Mouse (Mus musculus): Measurements from ENCODE around the gene Moap1.

Gene Moap1

DNA sequence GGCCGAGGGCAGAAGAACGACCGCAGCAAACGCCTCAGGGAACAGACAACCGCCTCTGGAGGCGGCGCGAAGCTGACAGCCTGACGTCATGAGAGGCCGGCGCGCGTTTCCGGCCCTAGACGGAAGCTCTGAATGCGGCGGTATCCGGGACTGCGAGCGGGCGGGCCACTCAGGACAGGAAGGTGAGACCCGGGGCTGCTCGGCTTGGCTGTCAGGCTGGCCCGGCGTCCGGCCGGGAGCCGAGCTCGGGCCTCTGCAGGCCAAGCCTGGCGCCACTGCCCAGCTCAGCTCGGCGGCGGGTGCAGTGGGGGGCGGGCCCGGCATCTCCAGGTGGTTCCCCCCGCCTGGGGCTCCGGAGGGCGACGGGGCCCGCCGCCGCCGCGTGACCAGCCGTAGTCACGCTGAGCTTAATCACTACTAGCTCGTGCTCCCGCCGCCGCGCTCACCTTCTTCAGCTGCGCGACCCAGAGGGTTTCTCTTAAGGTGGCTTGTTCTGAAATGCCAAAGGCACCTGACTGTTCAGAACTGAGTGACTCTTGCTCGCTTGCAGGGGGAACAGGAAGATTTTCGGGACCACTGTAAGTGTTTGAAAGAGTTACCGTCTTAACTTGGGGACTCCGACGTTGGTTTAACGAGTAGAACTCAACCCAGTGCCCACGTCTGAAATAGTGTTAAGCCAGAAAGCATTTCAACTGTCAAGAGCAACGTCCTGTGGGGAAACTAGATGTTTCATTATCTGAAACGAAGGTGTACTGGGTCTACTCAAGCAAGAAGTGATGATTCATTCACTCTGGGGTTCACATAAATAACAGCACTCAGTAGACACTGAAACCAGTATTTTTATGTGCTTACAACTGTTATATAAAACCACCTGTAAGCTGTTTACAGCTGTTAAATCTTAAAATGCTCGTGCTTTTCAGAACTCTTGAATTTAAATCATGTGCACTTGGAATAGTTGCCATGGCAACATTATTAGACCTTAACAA, at the start of gene Moap1, which contains the start of gene Tmem251:
TSS of gene Moap1 (minus strand) at position 73 of the 986 bp plus-strand sequence.
TSS of gene Tmem251 (plus strand) at position 174 of the 986 bp plus-strand sequence.
- DNase-seq (ENCODE audit: low read depth in 1 of 2, low spot score in 2 of 2), result peak; percentile 77 to 88

DNA sequence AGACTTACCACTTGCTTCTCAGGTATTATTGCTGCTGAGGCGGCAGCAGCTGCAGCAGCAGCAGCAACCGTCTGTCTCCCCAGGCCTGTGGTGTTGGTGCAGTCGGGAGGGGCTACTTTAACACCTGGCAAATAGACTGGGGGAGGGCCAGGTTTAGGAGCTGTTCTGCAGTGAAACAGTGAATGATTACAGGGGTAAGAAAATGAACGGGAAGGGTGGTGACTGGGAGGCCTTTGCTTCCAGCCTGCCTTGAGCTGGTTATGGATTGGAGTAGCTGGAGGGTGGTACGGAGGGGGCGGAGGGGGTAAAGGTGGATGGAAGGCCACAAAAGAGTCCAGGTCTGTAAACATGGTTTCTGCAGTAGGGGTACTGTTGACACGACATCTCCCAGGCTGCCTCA, 44.5 kb upstream of the Moap1 start:
- no peak for DNase-seq (ENCODE audit: low read depth in 1 of 2, low spot score in 2 of 2)

DNA sequence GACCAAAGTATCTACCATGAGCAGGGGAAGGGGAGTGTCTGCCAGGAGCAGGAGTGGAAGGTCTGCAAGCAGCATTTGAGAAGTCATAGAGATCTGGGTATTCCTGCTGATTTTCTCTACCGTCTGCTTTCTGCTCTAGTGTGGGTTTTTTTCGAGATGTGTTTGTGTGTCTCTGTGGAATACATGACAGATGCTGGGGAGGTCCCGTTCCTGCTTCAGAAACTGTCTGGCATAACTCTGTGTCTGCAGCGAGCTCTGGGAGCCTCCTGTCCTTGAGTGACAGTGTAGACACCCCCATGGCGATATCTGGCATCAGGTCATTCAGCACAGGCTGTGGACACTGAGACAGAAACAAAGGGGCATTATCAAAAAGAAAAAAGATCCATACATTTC, 42.1 kb upstream of the Moap1 start:
- DNase-seq (ENCODE audit: low read depth in 1 of 2, low spot score in 2 of 2), result no peak

DNA sequence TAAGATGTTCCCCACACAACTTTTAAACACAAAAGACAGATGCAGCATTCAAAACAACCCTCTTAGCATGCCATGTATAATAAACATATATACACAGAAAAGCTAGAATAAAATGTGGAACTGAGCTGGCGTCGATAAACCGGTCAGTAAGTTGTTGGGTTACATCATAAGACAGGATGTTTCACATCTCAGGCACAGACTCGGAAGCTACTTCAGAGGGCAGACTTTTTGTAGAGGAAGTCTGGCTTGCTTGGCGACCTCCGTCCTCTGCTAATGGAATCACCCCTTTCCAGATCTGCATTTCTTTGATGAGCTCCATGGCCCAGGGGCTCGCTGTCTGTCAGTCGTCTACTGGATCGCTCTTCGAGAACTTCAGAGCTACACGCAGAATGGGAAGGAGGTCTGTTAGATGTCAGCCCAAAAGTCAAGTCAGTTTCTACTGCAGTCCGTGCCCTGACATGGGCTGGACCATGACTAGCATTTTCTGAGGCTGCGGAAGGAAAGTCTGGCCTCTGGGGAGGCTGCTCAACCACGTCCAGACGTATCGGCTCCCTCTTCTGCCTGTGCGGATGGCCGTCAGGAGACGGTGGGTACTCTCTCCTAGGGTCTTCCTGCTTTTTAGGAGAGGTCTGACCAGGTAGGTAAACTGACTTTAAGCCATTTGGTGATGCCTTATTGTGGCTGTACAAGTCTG, 41.6 kb upstream of the Moap1 start:
- no peak for DNase-seq (ENCODE audit: low read depth in 1 of 2, low spot score in 2 of 2)

DNA sequence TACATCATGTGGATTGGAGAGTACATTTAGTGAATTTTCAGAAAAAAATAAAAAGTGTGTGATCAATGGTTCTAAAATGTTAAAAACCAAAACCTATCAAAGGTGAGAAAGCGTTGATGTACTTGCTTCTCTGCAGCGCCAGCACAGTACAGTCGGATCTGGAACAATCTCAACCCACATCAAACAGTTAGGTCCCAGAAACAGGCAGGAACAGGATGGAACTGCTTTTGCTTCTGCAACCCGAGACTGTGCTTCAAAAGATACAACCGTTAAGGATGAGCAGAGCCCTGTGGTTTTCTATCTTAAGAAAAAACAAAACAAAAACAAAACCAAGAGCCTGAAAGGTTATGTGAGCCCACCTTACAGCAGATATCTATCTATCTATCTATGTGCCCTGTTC, 39.4 kb upstream of the Moap1 start:
- no peak for DNase-seq (ENCODE audit: low read depth in 1 of 2, low spot score in 2 of 2)

DNA sequence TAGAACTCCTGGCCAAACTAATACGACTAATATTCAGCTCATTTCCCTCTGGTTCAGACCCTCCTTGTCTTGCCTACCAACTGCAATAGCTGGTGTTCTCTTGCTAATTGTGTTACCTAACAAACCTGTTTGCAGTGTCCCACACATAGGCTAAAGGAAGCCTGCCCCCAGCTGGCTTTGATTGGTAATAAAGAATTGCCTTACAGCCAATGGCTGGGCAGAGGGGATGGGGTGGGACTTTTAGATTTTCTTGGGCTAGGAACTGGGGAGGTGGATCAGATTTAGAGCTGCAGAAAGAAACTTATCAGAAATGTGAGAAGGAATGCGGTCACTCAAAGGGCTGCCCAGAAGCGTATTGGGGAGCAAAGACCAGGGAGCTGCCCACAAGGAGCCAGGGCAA, 36.0 kb upstream of the Moap1 start:
- no peak for DNase-seq (ENCODE audit: low read depth in 1 of 2, low spot score in 2 of 2)

DNA sequence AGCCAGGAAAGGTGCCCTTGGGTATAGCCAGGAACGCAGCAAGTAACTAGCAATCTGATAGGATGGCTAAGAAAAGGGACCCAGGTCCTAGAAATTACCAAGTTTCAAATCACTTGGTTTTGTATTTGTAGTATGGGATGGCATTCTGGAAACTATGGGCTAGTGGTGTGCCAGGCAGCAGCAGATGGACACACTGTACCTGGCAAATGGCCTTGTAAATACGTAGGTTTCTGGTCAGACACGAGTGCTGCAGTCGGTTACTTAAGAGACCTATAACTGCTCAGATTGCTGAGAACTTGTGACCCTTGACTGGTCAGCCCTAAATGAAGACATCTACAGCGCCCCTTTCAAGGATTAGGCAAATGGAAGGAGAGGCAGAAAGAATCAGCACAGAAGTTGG, 34.7 kb upstream of the Moap1 start:
- no peak for DNase-seq (ENCODE audit: low read depth in 1 of 2, low spot score in 2 of 2)

DNA sequence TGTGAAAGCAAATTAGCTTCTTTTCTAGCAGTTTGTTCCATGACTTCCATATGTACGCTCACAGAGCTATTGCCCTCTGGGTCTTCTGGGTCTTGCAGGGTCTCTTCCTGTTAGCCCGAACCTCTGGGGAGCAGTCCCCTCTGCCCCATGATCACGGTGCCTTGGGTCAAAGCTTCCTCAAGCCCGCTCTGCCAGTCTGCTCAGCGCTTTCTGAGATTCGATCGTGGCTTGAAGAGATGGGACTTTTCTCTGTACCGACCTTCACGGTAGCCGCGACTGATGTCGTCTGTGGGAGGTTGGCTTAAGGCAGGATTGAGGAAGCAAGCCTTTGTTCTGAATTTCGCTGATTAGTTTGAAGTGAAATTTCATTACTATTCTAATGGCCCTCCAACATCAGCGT, 32.6 kb upstream of the Moap1 start:
- DNase-seq (ENCODE audit: low read depth in 1 of 2, low spot score in 2 of 2), result no peak

DNA sequence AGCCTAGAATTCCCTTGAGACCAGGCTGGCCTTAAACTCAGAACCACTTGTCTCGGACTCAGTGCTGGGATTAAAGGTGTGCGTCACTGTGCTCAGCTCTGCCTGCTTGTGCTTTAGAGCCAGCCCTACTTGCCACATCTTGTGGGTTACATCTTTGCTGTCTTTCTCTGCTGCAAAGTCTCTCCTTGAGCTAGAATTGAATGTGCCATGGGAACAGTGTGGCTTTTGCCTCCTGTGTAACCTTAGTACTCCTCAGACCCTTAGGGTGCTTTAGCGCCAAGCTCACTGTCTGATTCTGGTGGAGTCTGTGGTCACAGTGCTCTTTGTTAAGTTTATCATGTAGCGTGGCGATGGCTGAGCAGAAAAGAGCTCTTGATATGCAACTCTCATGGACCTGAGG, 29.2 kb upstream of the Moap1 start:
- no peak for DNase-seq (ENCODE audit: low read depth in 1 of 2, low spot score in 2 of 2)

DNA sequence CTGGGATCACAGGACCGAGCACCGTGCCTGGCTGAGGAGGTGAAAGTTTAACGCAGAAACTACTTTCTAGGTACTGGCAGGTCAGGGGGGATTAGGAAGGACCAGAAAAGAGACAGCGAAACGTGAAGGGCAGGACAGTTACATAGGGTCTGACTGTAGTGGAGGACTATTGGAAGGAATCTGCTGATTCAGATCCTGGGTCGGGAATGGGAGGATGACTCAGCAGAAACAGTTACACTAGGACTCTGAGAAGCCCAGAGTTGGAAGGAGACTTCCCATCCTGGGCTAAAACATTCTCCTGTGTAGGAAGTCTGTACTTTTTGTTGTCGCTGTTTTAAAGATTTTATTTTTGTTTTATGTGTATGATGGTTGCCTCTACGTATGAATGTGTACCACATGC, 28.1 kb upstream of the Moap1 start:
- DNase-seq (ENCODE audit: low read depth in 1 of 2, low spot score in 2 of 2), result no peak

DNA sequence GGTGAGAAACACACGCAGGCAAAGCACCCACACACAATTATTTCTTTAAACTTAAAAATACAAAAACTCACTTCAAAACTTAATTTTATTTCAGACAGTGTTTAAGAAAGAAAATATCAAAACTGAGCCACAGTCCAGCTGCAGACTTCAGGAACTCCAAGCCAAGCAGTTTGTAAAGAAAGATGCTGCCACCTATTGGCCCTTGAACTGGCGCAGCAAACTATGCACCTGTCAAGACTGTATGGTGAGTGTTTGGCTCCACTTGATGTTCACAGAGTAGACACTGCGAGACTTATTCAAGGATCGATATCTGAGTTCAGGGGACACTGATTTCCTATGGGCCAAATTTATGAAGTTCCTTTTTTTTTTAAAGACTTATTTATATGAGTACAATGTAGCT, 25.5 kb upstream of the Moap1 start:
- DNase-seq (ENCODE audit: low read depth in 1 of 2, low spot score in 2 of 2), result no peak

DNA sequence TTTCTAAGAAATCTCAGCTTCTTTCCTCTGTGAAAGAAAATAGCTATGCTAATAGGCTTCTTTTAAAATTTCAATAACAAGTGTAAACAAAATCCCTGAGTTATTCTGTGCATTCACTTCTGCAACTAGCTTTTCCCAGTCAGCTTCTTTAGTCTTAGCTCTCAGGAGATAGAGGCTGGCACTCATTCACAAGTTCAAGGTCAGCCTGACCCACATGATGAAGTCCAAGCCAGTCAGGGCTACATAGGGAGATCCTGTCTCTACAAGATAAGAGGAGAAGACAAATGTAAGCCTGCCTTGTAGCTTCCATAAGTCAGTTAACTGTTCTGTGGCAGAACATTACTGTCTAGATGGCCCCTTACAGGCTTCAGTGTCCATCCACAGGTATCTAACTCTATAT, 20.2 kb upstream of the Moap1 start:
- DNase-seq (ENCODE audit: low read depth in 1 of 2, low spot score in 2 of 2), result no peak

DNA sequence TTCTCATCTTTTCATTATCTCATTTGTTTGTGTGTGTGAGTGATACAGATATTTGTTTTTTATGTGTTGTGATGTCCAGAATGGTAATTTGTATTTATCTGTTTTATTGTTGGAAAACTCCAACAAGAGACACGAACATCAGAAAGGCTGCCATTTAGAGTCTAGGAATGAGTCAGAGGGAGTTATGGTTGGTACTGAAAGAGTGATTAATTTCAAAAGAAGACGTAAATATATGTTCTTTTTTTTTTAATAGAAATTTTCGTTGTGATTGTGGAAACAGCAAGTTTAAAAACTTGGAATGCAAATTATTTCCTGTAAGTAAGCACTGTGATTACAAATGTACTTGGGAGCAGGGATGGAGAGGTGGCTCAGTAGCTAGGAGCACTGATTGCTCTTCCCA, 18.2 kb upstream of the Moap1 start:
- DNase-seq (ENCODE audit: low read depth in 1 of 2, low spot score in 2 of 2), result no peak

DNA sequence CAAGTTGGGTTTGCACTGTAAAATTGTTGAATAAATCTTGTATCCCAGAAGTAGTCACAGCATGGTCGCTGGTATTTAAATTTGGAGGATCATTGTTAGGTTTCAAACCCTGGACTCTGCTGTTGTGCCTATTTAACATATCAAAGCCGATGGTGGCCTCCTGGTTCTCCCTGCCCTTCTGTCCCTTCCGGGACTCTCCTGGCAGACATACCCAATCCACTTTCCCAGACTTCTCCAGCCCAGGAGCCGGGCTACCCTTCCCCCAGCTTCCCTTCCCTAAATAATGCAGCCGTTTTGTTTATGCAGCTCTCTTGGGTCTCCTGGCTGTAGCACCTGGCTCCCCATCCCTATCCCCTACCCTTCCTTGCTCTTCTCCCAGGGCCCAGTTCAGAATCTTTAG, 15.5 kb upstream of the Moap1 start:
- no peak for DNase-seq (ENCODE audit: low read depth in 1 of 2, low spot score in 2 of 2)

DNA sequence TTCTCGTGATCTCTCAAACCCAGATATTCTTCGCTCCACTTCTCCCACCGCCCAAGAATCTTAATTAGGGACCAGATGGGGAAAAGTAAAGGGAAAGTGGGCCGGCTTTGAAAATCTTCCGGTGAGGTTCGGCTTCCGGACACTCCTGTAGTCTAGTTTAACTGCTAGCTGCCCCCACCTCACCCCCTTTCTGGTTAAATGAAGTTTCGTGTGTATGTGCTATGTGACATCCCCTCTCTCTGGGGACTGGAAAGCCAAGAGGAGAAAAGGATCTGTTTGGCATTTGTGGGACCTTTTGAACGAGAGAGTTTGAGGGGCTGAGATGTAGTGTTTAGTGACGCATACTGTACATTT, 14.9 kb upstream of the Moap1 start, which contains the start of gene Gm20604:
TSS of gene Gm20604 (minus strand) at position 270 of the 354 bp plus-strand sequence.
- DNase-seq (ENCODE audit: low read depth in 1 of 2, low spot score in 2 of 2), result no peak

DNA sequence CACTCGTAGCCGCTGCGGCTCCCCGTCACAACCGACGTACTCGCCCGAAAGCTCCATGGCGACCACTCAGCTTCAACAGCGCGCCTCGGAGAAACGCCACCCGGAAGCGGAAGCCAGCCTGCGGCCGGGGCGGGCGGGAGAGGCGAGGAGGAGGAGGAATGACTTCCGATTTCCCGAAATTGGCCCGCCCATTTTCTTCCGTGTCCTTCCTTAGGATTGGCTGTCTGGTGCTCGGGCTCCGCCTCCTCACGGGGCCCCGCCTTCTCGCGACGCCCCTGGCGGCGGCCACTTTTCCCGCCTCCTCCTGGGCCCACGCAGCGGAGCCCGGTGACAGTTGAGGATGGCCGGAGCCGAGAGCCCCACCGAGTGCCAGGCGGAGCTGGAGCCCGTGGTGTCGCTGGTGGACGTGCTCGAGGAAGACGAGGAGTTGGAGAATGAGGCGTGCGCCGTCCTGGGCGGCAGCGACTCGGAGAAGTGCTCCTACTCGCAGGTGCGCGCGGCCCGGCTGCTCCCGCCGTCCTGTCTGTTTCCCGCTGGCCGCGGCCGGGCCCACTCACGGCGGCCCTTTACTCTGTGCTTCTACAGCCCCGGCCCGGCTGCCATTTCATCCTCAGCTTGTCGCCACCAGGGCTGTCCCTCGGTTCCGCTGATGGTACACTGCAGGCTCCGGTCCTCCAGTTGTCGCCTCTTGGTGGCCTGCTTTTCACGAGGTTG, 14.4 kb upstream of the Moap1 start, which contains the start of the genes Gm28051, Gon7 and Ubr7:
TSS of gene Gm28051 (minus strand) at position 77 of the 714 bp plus-strand sequence.
TSS of gene Gon7 (minus strand) at position 115 of the 714 bp plus-strand sequence.
TSS of gene Ubr7 (plus strand) at position 279 of the 714 bp plus-strand sequence.
- peak; percentile 92 to 93 for DNase-seq (ENCODE audit: low read depth in 1 of 2, low spot score in 2 of 2)

DNA sequence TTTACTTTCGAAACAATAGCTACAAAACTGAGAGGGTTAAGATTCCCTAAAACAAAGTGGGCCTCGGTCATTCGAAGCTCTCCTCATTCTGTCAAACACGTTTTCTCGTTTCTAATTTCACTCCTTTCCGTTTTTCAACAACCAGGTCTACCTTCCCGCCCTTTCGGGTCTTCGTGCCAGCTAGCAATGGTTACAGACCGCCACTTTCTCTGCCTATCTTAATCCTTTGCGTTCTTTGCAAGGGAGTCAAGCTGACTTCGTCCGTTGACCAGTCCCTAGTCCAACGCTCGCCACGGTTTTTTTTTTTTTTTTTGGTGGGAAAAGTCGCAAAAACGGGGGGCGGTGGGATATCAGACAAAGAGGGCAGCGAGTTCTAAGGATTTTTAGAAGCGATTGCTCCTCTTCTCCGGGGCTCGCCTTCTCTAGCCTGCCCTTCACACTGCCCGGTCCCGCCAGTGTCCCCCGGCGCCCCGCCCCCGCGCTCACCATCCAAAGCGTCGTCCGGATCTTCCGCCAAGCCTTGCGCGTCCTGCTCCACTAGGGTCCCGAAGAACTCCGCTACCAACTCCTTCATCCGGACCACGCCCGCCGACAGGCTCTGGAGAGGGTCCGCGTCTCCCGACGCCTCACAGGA, 13.7 kb upstream of the Moap1 start:
- no peak for DNase-seq (ENCODE audit: low read depth in 1 of 2, low spot score in 2 of 2)

DNA sequence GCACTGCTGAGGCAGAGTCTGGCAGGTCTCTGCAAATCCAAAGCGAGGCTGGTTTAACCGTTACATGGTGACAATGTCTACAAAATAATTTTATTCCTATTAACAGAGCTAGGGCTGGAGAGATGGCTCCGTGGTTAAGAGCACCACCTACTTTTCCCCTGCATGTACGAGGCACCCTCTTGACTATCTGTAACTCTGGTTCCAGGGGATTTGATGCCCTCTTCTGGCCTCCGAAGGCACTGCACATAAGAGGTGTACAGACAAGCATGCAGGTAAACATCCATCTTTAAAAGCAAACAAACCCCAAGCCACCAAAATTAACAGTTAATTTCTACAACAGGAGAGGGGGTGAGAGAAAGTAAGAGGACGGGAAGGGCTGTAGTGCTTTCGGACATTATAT, 12.8 kb upstream of the Moap1 start:
- DNase-seq (ENCODE audit: low read depth in 1 of 2, low spot score in 2 of 2), result peak in 1 of 2 experiments; percentile 26

DNA sequence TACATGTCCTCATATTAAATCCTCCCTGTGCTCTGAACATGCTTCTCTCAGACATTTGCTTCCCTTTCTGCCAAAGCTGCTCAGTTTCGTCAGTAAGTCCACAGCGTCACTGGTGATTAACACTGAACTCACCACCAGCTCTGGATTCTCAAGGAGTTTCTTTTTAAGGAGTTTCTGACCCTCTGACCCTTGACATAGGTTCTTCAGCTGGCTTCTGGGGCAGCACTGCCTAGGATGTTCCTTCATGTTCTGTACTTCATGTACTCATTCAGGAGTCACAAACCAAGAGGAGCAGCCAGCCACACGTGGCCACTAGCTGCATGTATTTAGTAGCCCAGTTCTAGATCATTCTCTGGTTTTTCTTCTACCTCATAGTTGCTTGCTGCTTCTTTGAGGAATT, 4.8 kb upstream of the Moap1 start:
- DNase-seq (ENCODE audit: low read depth in 1 of 2, low spot score in 2 of 2), result no peak

DNA sequence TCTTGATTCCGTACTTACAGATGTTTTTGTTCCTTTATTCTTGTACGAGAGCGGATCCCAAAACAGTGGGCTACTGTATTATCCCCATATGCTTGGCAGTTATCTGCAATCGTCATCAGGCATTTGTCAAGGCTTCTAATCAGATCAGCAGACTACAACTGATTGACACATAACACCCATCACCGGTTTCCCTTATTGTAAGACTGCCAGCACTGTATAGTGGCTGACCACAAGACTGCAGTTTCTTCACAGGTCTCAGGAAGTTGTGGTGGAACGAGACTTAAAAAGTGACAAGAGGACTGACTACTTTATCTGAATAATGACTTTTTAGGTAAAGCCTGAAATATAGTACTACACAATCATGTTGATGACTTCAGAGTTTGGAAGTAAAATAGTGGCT, 1.4 kb upstream of the Moap1 start:
- peak; percentile 39 to 44 for DNase-seq (ENCODE audit: low read depth in 1 of 2, low spot score in 2 of 2)

DNA sequence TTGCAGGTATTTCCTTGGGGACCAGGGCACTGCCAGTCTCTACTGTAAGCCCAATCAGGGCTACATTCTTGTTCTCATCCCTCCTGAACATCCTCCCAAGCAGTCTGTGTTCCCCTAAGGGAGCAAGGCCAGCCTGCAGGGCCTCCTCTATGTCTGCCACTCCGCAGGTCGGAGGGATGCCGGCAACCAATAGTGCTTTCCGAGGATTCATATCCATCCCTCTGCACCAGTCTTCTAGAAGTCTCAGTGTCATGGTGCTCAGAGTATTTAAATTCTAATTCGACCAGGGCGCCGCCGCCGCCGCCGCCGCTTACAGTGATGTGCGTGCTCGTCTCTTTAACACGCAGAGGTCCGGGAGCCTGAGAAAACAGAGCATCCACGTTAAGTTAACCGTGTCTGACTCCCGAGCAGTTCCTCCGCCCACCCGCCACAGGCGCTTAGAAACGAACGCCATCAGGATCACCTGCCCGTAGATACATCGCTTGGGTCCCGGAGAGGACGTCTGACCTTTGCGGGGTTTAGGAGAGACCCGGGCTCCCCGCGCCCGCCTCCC, 349 bp downstream of the Moap1 start:
- DNase-seq (ENCODE audit: low read depth in 1 of 2, low spot score in 2 of 2), result no peak
